Mouse (Mus musculus) inflammation-experienced regulatory T-cells, adult 6 months (primary cell): ENCODE data around the gene Gm11992. TPM values are rescaled to one million over a fixed set of nuclear protein-coding genes. Genes with fewer than 3 reads are reported as not detected.

Experiments
- ATAC-seq: one replicate; pipeline ENCODE4 v1.8.0; 2017
- polyA plus RNA-seq, 3 experiments: library from polyadenylated mRNA; unstranded; fragments of 100-300 nt; shearing (Covaris generic); gene quantifications; one replicate each; pipeline ENCODE4 v1.2.1; 2017

Gm11992 gene
- under 1 TPM in 2 of 3 experiments, not detected in 1; 0.24 to 0.34 TPM for polyA plus RNA-seq

DNA sequence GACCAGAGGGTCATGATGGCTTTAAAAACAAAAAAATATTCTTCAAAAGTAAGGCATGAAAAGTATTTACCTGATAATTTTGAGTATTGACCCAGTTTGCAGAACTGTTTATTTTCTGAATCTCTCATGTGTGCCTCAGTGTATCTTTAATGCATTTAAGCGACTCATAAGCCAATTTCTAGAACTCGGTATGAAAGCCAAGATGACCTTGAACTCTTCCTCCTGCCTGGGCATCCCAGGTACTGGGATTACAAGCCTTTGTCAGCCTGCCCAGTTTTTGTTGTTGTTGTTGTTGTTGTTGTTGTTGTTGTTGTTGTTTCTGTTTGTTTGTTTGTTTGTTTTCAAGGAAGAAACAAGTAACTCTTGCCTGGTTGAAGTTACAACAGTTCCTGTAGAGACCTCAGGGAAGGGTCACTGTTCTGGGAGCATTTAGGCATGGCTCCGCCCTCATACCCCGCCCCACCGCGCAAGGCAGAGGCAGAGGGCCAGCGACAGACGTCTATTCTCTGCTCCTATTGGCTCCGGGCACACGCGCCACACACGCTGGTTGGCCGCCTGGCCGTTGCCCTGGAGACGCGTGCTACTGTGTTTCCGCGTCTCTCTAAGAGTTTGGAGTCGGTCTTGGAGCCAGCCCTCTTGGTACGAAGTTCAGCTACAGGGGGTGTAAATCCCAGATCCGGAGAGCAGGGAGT, at the start of gene Gm11992:
Gene Gm11992 (plus strand): TSS at position 584 of the 692 bp plus-strand sequence.
- ATAC-seq: no peak

DNA sequence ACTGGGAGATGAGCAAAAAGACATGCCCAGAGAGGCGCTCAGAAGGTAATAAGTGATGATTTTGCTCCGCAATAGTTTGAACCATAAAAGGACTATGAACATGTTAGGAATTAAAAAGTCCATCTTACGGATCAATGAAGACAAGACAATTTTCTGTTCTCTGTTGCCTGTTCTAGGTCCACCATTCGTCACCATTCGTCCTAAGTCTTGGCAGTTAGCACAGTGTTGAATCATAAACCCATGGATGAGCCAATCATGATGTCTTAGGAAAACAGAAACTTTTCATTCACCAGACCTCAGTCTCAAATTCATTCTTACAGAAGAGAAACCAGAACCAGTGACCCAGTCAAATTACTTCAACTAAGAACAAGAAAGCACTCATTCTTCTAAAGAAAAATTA, 39.6 kb upstream of the Gm11992 start:
- no peak for ATAC-seq

DNA sequence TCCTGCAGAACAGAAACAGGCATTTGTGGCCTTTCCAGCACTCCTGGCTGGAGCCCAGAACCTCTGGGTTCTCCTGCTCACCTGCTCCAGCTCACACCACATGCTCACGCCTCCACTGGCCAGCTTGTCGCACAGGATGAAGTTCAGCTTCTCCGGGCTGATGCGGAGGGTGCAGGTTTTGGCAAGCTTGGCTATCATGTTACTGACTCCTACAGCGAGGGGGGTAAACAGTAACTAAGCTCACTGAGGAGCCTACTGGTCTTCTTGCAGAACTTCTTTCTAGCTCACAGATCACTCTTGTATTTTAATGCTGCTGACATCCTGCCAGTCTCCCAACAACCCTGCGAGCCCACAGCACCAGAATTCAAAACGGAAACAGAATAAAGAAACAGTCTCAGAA, 38.0 kb upstream of the Gm11992 start:
- peak; percentile 32 for ATAC-seq

DNA sequence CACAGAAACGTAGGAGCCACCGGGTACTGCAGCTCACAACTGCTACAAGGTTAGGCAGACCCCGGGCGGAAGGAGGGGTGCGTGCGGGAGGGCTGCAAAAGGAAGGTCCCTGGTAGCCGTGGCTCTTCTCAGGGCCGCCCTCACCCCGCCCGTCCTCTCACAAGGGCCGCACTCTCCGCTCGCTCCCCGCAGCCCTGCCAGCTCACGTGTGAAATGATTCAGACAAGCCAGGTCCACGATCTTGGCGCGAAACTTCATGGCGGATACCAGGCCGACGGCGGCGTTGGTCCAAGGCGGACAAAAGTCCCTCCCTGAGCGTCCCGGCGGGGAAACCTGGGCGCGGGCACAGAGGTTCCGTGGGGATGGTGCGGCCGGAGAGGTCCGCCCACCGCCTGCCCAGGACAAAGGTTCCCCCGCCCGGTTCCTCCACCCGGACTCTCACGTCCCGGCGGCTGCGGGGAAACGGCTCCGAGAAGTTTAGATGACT, 37.5 kb upstream of the Gm11992 start, which contains the start of gene Hus1:
Gene Hus1 (minus strand): TSS at position 339 of the 487 bp plus-strand sequence.
- ATAC-seq: peak; percentile 75

DNA sequence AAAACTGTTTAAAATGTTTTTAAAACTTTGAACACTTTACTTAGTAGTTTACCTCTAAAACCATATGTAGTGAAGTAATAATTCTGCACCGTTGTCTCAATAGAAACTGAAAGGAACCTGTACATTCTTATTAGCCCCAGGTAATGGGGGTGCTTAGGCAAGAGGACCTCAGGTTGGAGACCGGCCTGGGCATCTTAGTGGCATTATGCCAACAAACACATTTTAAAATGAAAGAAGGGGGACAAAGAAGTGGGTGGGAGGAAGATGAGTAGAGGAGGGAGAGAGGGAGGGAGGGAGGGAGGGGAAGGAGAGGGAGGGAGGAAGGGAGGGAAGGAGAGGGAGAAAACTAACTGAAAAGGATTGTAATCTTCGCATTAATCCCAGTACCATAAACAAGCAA, 37.0 kb upstream of the Gm11992 start:
- ATAC-seq: no peak

DNA sequence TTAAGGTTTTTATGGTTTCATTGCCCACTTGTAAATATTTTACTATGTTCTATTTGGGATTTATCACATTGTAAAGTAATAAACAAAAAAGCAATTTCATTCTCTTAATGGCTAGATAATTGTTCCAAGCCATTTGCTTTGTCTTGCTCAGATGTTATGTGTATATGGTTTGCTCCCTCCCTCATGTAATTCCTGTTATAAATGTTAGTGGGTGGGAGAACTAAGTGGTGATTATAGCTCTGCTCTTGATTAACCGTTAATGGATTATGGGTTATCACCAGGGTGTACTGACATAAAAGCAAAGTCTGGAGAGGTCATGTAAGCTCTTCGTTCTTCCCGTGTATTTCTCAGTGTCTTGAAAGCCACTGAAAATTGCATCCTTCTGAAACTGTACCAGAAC, 33.7 kb upstream of the Gm11992 start:
- ATAC-seq: no peak

DNA sequence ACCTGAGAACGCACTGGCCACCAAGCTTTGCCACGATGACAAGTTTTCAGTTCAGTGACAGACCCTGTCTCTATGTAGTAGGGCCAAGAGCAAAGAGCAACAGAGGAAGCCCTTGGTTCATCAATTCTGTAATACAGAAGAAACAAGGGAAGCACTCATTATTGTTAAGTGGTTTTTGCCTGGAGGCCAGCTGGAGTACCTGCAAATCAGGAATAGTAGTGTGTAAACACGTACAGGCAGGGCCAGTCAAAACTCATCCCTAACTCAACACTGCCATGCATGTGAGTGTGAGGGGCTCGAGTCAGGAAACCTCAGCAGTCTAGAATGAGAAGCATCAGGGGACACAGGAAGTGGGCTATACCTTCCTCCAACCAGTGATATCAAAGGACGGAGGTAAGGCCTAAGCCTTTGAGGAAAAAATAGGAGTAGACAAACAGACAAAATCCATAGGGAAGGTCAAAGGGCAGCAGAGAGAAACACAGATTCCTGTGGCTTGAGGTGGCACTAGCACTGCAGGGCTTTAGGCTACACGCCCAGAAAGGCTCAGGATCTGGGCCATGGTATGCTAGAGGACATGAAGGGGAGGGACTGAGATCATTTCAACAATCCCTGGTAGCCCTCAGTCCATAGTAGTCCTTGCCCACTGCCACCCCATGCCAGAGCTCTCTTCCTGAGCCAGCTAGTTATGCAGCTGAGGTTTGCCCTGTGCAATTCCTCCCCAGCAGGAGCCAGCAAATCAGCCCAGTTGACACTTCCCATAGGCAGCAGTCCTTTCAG, 29.7 kb upstream of the Gm11992 start:
- ATAC-seq: no peak

DNA sequence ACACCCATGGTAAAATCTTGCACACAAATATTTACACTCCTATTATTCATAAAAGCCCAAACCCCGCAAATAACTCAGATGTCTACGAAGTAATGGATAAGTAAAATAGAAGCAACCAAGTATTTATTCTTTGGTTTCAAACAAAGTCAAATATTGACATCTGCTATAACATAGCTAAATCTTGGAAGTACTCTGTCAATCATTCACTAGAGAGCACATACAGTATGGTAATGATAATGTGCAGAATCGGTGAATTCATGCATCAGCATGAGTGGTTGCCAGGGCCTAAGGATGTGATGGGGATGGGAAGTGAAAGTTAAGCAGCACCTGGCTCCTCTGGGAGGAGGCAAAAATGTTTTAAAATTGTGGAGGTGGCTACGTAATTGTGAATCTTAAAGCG, 28.2 kb upstream of the Gm11992 start:
- no peak for ATAC-seq

DNA sequence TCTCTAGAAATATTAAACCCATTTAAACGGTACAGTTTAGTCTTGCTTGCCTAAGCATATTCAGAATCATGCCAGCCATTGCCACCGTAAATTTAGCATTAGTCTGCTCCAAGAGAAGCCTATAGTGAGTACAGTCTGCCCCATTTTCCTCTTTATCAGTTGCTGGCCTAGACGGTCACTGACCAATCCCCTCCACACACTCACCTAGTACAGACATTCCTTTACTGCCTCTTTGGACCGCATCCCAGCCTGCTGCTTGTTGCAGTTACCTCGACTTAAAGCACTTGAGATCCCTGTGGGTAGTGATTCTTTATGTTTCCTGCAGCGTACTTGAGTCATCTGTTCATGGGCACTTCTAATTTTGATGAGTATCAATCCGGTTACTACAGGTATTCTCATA, 23.6 kb upstream of the Gm11992 start:
- no peak for ATAC-seq

DNA sequence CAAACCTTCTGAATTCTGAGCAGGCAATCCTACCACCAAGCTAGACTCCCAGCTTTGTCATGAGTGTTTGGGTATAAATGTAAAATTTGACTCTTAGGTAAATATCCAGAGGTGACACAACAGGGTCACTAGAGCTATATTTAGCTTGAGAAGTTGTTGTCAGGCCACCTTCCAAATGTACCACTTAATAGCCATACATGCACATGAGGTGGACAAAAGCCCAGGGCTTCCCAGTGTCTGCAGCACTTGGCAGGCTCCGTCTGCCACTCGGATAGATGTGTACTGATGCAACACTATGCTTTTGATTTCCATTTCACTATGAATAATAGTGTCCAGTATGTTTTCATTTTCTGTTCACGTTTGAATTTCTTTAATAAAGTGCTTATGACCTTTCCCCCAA, 23.2 kb upstream of the Gm11992 start:
- no peak for ATAC-seq

DNA sequence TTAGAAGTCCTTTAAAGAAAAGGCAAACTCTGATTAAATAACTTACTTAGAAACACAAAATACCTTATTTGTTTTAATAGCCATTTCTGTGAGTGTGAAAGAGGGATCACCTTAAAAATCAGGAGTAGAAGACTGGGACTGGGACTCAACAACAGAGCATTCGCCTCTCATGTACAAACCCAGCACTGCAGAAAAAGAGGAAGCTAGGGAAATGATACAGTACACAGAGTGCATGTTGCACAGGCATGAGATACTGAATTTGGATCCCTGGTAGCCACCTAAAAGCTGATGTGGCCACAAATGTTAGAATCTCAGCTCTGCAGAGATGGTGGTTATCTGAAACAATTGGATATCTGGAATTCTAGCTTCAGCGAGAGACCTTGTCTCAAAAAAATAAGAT, 16.9 kb upstream of the Gm11992 start:
- ATAC-seq: no peak

DNA sequence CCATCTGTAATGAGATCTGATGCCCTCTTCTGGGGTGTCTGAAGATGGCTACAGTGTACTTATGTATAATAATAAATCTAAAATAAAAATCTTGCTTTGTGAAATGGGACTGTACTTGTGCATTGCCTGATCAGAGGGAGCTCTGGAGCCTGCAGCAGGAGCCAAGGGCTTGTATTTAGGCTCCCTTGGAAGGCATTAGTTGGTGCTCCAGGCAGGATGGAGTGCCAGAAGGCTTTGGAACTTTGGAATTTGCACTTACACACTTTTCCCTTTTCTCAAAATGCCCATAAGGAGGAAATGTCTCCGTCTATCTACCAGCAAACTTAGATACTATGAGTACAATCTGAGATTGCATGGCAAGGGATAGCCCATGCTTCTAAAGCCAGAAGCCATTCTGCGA, 1.8 kb upstream of the Gm11992 start:
- no peak for ATAC-seq

DNA sequence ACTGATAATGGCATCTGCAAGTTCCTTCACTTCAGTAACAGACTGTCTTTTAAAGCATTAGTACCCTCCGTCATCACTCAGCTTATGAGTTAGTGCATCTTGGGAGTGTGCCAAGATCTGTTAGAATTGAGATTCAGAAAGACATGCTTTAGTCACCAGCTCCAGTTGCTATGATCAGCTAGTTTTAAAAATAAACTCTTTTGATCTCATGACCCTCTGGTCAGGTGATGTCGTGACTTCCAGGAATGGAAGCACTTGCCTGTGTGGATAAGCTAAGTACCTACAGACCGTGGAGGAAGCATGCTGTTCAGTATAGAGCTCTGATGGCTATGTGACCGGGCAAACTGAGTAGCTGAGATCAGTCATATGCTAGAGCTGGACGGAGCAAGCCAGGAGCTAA, 1.4 kb upstream of the Gm11992 start:
- ATAC-seq: no peak

DNA sequence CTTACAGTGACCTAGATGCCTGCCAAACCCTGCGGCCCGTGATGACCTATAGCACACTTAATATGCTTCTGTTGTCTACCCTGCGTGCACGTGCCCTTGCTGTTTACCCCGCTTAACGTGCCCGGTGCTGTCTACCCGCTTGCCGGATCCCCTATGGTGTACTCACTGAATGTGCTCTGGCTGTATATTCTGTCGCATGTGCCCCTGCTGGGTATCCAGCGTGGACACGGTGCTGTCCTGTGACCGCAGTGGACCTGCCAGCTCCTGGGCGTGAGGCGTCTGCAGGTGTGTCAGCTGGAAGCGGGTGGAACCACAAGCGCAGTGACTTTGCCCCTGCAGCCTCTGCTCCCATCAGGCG, 288 bp downstream of the Gm11992 start, which contains the start of gene Sun3:
Gene Sun3 (minus strand): TSS at position 289 of the 358 bp plus-strand sequence.
- no peak for ATAC-seq

DNA sequence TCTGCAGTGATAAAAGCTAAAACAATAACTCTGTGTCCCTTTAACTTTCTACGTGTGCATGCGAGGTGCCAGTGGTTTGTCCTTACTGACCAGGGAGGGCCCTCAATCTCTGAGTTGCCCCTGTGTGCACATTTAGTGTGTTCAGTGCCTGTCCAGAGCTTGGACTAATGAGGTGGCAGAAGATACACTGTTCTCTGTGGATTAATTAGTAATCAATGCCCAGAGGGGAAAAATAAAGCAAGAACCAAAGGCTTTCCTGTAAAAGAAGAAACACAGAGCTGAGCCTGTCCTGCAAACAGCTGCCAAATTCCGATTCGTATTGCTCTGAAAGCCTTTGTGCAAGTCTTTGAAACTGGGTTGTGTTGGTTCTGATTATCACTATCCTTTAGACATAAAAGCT, 1.8 kb downstream of the Gm11992 start:
- ATAC-seq: no peak

DNA sequence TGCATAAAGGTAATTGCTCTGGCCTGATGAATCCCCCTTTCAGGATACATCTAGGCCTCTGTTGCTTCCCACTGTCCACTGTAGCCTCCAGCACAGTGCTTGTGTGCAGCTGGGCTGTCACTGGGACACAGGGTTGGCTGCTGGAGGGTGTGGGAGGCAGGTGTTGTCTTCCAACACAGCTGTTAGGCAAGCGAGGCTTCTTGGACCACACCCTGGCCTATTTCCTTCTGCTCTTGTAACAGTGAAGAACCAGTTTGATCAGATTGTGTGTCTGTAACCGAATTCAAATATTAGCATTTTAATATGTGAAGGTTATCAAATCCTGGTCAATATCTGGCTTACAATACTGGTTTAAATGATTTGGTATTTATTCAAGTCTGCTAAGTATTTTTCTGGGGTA, 3.5 kb downstream of the Gm11992 start:
- ATAC-seq: no peak

DNA sequence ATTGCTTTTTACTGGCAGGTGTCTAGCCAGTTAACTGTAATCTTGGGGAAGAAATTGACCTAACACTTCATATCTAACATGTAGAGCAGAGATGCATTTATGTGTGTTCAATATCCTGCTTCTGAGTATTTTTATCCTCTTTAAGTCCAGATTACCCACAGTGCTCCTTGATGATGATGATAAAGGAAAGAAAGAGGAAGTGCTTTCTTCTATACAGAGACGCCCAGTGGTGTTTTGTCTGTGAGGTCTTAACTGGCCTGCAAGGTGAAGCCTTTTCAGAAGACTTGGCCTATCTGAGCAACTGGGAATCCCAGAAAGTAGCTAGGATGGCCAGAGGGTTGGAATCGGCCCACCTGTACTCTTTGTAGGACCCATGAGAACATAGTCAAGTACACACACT, 8.5 kb downstream of the Gm11992 start:
- ATAC-seq: no peak

DNA sequence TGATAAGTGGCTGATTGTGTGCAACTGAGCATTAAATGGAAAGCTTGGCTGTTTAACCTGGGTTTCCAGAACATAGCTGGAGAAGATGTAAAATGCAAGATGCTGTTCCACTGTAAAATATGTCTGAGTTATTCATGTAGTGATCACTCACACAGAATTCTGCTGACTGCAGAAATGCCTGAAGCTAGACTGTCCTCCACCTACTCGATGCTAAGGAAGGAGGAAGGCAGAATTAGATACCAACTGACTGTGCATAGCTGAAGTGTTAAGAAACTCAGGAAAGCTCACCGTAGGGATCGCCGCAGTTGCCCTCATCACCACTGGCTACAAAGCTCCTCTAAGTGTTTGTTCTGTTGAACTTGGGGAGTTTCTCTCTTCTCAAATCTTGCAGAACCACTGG, 9.3 kb downstream of the Gm11992 start:
- no peak for ATAC-seq

DNA sequence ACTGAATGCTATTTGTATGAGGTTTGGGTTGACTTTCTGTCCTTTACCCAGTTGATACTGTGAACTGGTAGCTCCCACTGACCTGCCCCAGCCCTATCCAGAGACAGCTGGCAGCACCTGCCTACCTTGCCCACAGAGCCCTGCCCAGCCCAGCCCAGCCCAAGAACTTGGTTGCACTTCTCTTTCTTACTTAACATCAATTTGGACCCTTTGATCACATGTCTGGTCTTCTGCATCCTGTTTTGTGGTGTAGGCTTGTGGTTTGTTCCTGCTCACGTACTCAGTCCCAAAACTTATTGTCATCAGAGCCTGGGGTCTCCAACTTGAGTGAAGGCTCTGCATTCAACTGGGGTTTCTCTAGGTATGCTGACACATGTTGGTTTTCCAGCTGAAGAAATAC, 11.6 kb downstream of the Gm11992 start:
- no peak for ATAC-seq

DNA sequence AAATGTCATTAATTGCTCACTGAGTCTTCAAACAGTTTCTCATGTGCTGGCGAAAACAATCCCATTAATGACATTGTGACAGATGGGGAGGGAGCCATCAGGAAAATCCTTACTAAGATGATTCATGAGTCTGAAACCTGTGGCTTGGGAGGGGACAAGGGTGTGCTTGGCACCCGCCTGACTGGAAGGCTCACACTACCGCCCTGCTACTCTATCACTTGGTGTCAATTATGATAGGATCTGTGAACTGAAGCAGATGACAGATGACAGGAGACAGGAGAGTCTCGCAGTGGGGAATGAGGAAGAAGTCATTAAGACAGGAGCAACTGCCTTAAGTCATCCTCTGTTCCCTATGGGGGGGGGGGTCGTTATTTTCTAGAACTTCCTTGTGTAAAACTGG, 12.1 kb downstream of the Gm11992 start:
- ATAC-seq: no peak

DNA sequence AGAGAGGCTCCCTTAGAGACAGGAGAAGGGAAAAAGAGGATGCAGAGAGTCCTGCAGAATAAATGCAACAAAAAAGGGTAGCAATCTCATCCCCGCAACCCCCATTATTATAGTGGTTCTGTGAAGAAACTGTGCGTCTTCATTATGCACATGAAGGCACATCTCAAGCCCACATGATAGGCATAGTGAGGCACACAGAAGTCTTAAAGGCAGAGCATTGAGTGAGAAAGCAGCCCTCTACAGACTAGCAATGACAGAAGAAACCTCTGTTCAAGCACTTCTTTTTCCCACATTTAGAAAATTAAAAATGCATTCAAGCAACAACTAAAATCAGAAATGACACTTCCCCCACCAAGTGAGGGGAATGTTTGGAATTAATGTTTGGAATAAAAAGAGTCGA, 28.1 kb downstream of the Gm11992 start:
- no peak for ATAC-seq

DNA sequence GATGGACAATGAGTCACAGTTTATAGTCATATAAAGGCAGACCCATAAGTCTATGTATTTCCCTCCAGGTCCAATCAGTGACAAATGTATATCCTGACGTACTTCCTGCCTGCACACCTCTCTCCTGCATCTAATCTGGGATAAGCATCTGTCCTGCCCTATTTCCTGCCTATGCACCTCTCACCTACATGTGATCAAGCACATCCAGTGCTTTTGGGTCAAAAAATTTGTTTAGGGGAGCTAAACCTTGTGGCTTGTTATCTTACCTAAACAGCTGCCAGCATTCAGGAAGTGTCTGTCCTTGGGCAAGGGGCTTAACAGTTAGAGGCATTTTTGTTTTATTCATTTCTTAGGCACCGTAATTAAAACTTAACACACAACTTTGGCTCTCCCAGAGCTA, 64.8 kb downstream of the Gm11992 start:
- no peak for ATAC-seq

DNA sequence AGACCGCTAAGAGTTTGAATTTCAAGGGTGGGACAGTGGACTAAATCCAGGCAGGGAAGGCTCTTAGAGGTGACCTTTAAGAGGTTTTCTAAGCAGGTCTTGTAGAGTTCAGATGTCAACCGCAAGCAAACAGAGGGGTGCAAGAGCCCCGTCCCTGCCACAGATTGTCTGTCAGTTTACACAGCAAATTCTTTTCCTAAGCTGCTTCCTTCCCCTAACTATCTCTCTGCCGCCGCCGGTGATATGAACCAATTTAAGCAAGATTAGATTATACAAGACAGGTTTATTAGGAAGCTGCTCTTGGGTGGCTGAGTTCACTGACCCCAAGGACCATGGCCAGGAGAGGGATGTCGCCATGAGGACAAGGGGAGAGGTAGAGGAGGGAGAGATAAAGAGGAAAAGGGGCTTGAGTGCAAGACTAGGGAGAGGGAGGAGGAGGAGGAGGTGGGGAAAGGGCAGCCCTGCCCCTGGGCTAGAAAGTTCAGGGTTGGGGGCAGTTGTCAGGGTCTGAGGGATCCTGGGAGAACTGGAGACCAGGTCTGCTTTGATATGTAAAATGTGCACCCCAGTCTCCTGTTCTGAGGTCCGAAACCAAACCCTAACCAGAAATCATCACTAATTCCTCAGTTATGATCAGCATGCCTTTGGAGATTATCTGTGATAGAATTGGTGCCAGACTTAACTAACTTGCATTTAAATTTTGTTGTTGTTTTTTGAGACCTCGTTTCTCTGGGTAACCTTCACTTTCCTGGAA, 67.2 kb downstream of the Gm11992 start:
- ATAC-seq: no peak
